Mouse (Mus musculus) lung, adult 2 months (tissue): Measurements from ENCODE around the gene BC024063. TPM values are rescaled to one million over a fixed set of nuclear protein-coding genes. Genes with fewer than 3 reads are reported as not detected.

Experiments used
- DNase-seq: peaks from one replicate; pipeline ENCODE4 v3.0.0; 2022
- H3K4me1 ChIP-seq: fragments of 200-500 bp; 2 replicates; pipeline ENCODE4 v1.6.1; 2011; ENCODE audit warnings: low read length; ENCODE audit not compliant: control insufficient read depth, insufficient read depth
- H3K4me3 ChIP-seq: fragments of 200-500 bp; replicated peaks from 2 replicates; pipeline ENCODE3; 2011; ENCODE audit warnings: low read depth, mild to moderate bottlenecking, control low read depth, low read length; ENCODE audit errors: extremely low read depth
- CTCF ChIP-seq: fragments of 200-500 bp; IDR thresholded peaks from 2 replicates; pipeline ENCODE4 v1.5.1; 2011; ENCODE audit warnings: mild to moderate bottlenecking, low read length, control low read depth; ENCODE audit not compliant: insufficient read depth
- POLR2A ChIP-seq: fragments of 200-500 bp; IDR thresholded peaks from 2 replicates; pipeline ENCODE4 v1.6.1; 2011; ENCODE audit warnings: low read depth, mild to moderate bottlenecking, control low read depth, low read length, borderline replicate concordance; ENCODE audit errors: extremely low read depth
- WGBS: fragments of 180-500 bp; shearing (Covaris S2); methylation state at CpG from one replicate; pipeline ENCODE4 v1.1.7; 2018; 5-methylcytosine and 5-hydroxymethylcytosine counted together
- polyA plus RNA-seq: library from polyadenylated mRNA; depleted of rRNA; stranded (reverse); fragments of >200 nt; gene quantifications from 2 replicates; pipeline ENCODE4 v1.2.3, GENCODE M21; 2012; rRNA removed

Gene BC024063
- polyA plus RNA-seq, 1 experiment = 0.17 TPM

DNA sequence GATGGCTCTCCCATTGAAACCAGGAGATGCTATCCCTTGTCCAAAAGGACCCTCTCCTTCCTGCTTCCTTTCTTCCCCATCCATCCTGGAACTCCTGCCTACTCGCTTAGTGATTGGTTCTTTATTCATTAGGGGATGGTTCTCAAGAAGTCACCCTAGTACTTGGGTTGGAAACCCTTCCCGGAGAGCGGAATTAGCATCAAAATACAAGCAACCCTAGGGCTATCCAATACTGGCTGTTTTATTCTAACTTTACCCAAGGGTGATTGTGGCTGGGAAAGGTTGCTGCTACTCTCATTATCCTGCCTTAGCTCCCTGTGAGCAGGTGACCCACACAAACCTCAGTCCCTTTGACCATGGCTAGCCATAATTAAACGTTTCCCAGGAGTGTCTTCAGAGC, 64.4 kb downstream of the BC024063 start:
- no peak for TF ChIP-seq POLR2A
- TF ChIP-seq CTCF = no peak
- no peak for DNase-seq
- 84% methylated on average over 4 of the region's 4 CpGs for WGBS
- no peaks in the 10 kb centered on the region for H3K4me1 ChIP-seq
- no peak overlapping the region for H3K4me3 ChIP-seq

Other genes with a start within 250 kb of the BC024063 start
- 0.41 and 0.76 TPM in 2 replicates for gene Gm32687, start 219.4 kb upstream of the BC024063 start, polyA plus RNA-seq
- gene Zfp781, start 152.9 kb upstream of the BC024063 start, polyA plus RNA-seq = 0.09 and 0.11 TPM in 2 replicates
- 0.79 and 1.0 TPM in 2 replicates for gene Zfp873, start 35.2 kb upstream of the BC024063 start, polyA plus RNA-seq
- gene AU041133, start 44.7 kb downstream of the BC024063 start, polyA plus RNA-seq = 0.15 and 0.44 TPM in 2 replicates
- 0.51 and 1.3 TPM in 2 replicates for gene Zfp938, start 157.9 kb downstream of the BC024063 start, polyA plus RNA-seq
- not detected in 2 replicates for gene 4932415D10Rik, start 233.2 kb downstream of the BC024063 start, polyA plus RNA-seq